Mouse (Mus musculus) left cerebral cortex, adult 2 months (tissue): ENCODE data around the gene Foxk1. TPM values are rescaled to one million over a fixed set of nuclear protein-coding genes. Genes with fewer than 3 reads are reported as not detected.

Source experiments
- DNase-seq, 2 experiments: peaks; one replicate each; pipeline ENCODE4 v3.0.0; 2021 to 2022; ENCODE audit warnings: low spot score in 2 of 2, mixed read lengths in 1 of 2; ENCODE audit errors: extremely low spot score in 1 of 2
- H3K27ac ChIP-seq: fragments of 200-600 bp; 2 replicates; pipeline ENCODE4 v1.8.1; 2022
- H3K4me3 ChIP-seq: fragments of 200-600 bp; 2 replicates; pipeline ENCODE4 v1.8.1; 2022
- CTCF ChIP-seq: fragments of 200-600 bp; IDR thresholded peaks from 2 replicates; pipeline ENCODE4 v1.8.1; 2022; ENCODE audit warnings: antibody characterized with exemption, mild to moderate bottlenecking, moderate library complexity
- intact Hi-C: fragments of 180-260 bp; cut with DNase I; formaldehyde crosslinking; loops from one replicate; pipeline ENCODE4 v1.15.1; 2025
- total RNA-seq, 2 experiments: library from RNA; stranded (reverse); gene quantifications; 2 replicates each; pipeline ENCODE4 v1.2.3; 2021

Gene Foxk1
- total RNA-seq, 2 experiments from 2014 or later, result 40.4 to 46.1 TPM

DNA sequence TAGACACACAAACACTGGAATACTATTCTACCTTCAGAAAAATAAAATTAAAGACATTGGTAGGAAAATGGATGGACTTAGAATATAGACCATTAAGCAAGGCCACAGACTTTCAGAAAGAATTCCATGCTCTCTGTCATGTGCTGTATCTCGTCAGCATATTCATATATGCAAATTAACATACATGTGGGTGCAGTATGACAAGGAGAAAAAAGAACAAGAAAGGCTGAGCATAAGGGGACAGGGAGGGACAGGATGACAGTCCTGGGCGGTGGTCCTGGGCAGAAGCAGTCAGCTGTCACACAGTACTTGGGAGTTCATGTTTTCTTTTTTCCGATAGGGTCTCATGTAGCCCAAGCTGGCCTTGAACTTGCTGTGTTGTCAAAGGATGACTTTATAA, 22.4 kb downstream of the Foxk1 start:
- no peak for DNase-seq
- intact Hi-C loops, result no loop called here
- Histone ChIP-seq H3K27ac (no peak overlapping the region), H3K4me3 (no peak overlapping the region)
- no peak for TF ChIP-seq CTCF

DNA sequence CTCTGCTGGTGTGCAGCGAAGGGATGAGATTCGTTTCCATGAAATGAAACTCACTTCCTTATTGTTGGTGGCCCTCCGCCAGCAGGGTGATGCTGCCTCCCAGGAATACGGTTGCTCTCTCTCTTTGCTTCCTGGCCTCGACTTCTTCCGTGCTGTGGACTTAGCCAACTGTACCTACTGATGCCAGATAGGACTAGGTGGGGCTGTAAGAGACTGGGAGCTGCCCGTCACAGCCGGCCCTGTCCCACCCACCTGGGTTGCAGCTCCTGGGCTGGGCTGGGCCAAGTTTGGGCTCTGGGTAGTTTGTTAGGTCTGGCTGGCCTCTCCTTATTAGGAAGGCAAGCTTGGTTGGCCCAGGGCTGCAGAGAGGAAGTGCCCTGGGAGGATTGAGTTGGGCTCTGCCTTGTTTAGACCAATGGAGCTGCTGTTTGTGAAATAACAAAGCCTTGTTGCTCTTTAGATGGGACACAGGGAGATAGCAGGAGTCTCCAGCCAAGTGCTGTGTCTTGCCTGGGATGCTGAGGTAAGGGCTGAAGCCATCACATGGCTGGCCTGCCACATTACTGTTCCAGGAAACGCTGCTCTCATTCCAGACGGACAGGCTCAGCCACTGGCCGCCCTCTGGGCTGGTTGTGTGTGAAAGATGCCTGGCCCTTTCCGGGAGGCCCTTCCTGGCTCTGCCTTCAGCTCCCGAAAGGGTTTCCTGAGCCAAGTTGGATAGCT, 23.5 kb downstream of the Foxk1 start:
- intact Hi-C loops, result no loop called here
- Histone ChIP-seq H3K27ac (peak overlapping the region; percentile 72), H3K4me3 (no peak overlapping the region)
- no peak for TF ChIP-seq CTCF
- DNase-seq, result no peak

DNA sequence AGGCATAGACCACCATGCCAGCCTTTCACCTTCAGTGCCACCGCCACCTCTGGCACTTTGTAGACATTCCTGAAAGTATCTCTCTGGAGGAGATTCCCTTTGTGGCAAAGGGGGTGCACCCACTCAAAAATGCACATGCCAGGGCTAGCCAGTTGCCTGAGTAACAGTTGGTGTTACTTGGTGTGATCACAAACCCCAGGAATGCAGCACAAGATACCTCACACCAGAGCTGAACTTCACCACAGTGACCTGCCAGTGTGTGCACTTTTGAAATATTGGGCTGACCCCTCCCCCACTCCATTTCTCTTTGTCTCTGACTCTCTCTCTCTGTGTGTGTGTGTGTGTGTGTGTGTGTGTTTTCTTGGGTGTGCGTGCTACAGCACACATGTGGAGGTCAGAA, 25.2 kb downstream of the Foxk1 start:
- no peak overlapping the region for H3K4me3 ChIP-seq
- intact Hi-C loops, result no loop called here
- no peak for TF ChIP-seq CTCF
- DNase-seq, result no peak
- no peak overlapping the region for H3K27ac ChIP-seq

GRCm38 (mm10) chr5:142427876-142428275, 26.6 kb downstream of the Foxk1 start:
- Histone ChIP-seq H3K27ac (no peak overlapping the region), H3K4me3 (no peak overlapping the region)
- no peak for DNase-seq
- TF ChIP-seq CTCF, result no peak
- intact Hi-C loops, result no loop called here

GRCm38 (mm10) chr5:142428691-142429090, 27.4 kb downstream of the Foxk1 start:
- Histone ChIP-seq H3K27ac (no peak overlapping the region), H3K4me3 (no peak overlapping the region)
- DNase-seq, result no peak
- intact Hi-C loops, result no loop called here
- TF ChIP-seq CTCF, result no peak

DNA sequence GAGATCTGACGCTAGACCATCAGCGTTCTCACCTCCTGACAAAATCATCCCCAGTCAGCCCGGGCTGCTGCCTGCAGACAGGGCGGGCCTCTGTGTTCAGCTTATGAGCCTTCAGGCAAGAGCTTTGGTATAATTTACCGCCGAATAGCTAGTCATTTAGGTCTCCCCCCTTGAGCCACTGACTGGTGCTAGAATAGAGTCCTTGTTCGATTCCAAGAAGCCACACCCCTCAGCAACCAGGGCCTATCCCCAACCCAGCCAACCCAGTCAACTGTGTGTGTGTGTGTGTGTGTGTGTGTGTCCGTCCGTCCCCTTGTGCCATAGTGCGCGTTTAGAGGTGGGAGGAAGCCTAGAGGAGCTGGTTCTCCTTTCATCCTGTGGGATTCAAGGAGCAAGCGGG, 29.7 kb downstream of the Foxk1 start:
- no peak for DNase-seq
- no peak overlapping the region for H3K27ac ChIP-seq
- intact Hi-C loops, result no loop called here
- no peak overlapping the region for H3K4me3 ChIP-seq
- no peak for TF ChIP-seq CTCF

- TF ChIP-seq CTCF, result no peak
- no peak overlapping the region for H3K4me3 ChIP-seq
- DNase-seq, result no peak
- peak overlapping the region; percentile 72 for H3K27ac ChIP-seq
- intact Hi-C loops, result no loop called here
Measured at GRCm38 (mm10) chr5:142431811-142432434, 30.6 kb downstream of the Foxk1 start.

GRCm38 (mm10) chr5:142432695-142433094, 31.4 kb downstream of the Foxk1 start:
- intact Hi-C loops, result no loop called here
- no peak for TF ChIP-seq CTCF
- Histone ChIP-seq H3K4me3 (no peak overlapping the region), H3K27ac (peak overlapping the region; percentile 89)
- DNase-seq, result no peak

GRCm38 (mm10) chr5:142434052-142434451, 32.8 kb downstream of the Foxk1 start:
- no peak overlapping the region for H3K4me3 ChIP-seq
- peak in 1 of 2 experiments; percentile 51 for DNase-seq
- TF ChIP-seq CTCF, result no peak
- intact Hi-C loops, result no loop called here
- H3K27ac ChIP-seq, result peak overlapping the region; percentile 89

DNA sequence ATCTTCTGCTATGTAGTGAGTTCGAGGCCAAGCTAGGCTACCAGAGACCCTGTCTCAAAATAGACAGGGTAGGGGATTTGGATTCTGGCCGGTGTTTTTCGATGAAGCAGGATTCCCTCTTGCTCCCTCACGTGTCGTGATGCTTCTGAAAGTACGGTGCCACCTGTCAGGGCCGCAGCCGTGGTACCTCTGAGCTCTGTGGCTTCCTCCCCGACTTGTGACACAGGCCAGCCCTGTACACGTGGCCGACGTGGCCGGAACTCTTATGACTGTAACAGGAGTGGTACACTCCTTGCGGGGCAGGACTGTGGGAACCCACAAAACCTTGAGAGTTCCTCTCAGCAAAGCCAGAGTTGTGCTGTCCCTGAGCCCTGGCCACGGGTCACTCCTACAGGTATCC, 34.4 kb downstream of the Foxk1 start:
- no peak overlapping the region for H3K4me3 ChIP-seq
- intact Hi-C loops, result no loop called here
- no peak for DNase-seq
- no peak for TF ChIP-seq CTCF
- H3K27ac ChIP-seq, result no peak overlapping the region

DNA sequence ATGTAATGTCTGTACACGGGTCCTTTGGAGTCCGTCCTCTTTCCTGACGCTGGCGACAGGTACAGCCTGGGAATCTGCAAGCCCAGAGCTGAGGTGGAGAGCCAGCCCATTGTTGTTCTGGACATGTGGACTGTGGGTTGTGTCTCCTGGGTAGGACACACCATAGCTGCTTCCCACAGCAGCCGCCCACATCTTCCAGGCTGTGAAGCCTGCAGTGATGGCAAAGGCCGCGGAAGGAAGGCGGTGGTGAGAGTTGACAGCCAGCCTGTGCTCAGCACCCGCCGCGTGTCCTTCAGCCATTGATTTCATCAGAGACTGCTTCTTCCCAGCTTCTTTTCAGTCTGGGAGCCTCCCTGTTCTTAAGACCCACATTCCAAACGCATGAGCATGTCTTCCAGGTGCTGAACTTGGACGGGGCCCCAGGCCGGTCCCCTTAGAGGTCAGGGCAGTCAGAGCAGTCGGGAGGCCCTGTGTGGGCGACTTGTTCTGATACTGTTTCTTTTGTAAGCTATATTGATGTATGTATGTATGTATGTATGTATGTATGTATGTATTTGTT, 37.2 kb downstream of the Foxk1 start:
- Histone ChIP-seq H3K4me3 (no peak overlapping the region), H3K27ac (peak overlapping the region; percentile 76)
- DNase-seq, result peak; percentile 53 to 68
- intact Hi-C loops, result loop anchor here (2.0 kb wide), 2 partner anchors 34 to 62 kb away; no protein-coding TSS in a partner anchor
- TF ChIP-seq CTCF, result no peak

DNA sequence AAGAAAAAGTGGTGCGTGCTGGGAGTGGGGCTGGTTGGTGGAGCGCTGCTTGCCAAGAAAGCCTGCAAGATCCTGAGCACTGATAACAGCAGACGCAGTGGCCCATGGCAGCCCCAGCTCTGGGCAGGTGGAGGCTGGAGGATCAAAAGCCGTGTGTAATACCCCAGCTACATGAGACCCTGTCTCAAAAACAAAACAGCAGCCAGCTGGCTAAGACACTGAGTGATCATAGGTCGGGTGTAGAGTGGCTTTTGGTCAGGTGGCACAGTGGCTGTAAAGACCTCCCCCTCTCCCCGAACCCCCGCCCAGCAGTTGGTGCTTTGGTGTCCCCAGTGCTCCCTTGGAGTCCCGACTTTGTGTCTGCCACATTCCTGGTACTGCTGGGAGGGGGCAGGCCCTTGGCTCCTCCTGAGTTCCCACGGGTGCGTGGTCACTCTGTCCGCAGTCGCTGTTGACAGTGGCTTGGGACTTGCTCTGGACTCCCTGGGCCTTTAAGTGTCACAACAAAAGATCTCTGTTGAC, 38.7 kb downstream of the Foxk1 start:
- Histone ChIP-seq H3K4me3 (peak overlapping the region; percentile 26), H3K27ac (peak overlapping the region; percentile 79)
- intact Hi-C loops, result loop anchor here (2.0 kb wide), 3 partner anchors 35 to 73 kb away; no protein-coding TSS in a partner anchor
- no peak for DNase-seq
- no peak for TF ChIP-seq CTCF
